Mouse (Mus musculus) liver, embryonic 15.5 days (tissue): Measurements from ENCODE around the gene Ankrd13d. TPM values are rescaled to one million over a fixed set of nuclear protein-coding genes. Genes with fewer than 3 reads are reported as not detected.

Experiments used
- ATAC-seq: fragments of 200-750 bp; cut with Nextera tagmentation; 2 replicates; pipeline ENCODE4 v1.8.0; 2017; ENCODE audit warnings: moderate number of reproducible peaks, mild to moderate bottlenecking, moderate library complexity; ENCODE audit not compliant: insufficient read depth
- H3K27ac ChIP-seq: fragments of 300-500 bp; sonication (generic); replicated peaks from 2 replicates; pipeline ENCODE4 v1.5.1; 2015; ENCODE audit warnings: mild to moderate bottlenecking, inconsistent platforms
- H3K27me3 ChIP-seq: fragments of 300-500 bp; sonication (generic); 2 replicates; pipeline ENCODE4 v1.6.1; 2015; ENCODE audit warnings: mild to moderate bottlenecking, inconsistent platforms
- H3K36me3 ChIP-seq: fragments of 300-500 bp; sonication (generic); replicated peaks from 2 replicates; pipeline ENCODE4 v1.6.1; 2015; ENCODE audit warnings: moderate library complexity, mild to moderate bottlenecking, inconsistent platforms
- H3K4me1 ChIP-seq: fragments of 300-500 bp; sonication (generic); replicated peaks from 2 replicates; pipeline ENCODE4 v1.6.1; 2015; ENCODE audit warnings: inconsistent platforms
- H3K4me2 ChIP-seq: fragments of 300-500 bp; sonication (generic); 2 replicates; pipeline ENCODE4 v1.6.1; 2015; ENCODE audit warnings: moderate library complexity, mild to moderate bottlenecking, inconsistent platforms
- H3K4me3 ChIP-seq: fragments of 300-500 bp; sonication (generic); replicated peaks from 2 replicates; pipeline ENCODE4 v1.5.1; 2015; ENCODE audit warnings: mild to moderate bottlenecking, inconsistent platforms
- H3K9ac ChIP-seq: fragments of 300-500 bp; sonication (generic); 2 replicates; pipeline ENCODE4 v1.6.1; 2015; ENCODE audit warnings: moderate library complexity, mild to moderate bottlenecking, inconsistent platforms
- H3K9me3 ChIP-seq: fragments of 300-500 bp; sonication (generic); replicated peaks from 2 replicates; pipeline ENCODE4 v1.6.1; 2016; ENCODE audit warnings: inconsistent platforms
- WGBS: fragments of 180-500 bp; shearing (Covaris S2); methylation state at CpG from one replicate; pipeline ENCODE4 v1.1.7; 2015; ENCODE audit warnings: mixed read lengths; ENCODE audit not compliant: insufficient replicate concordance; 5-methylcytosine and 5-hydroxymethylcytosine counted together
- microRNA-seq: library from miRNA; unstranded; fragments of <30 nt; microRNA quantifications from one replicate; pipeline ENCODE4, GENCODE M21; 2016
- polyA plus RNA-seq: library from polyadenylated mRNA; unstranded; fragments of >200 nt; fragmentation: Nextera tagmentation; extraction: Ambion mirVana; gene quantifications from 2 replicates; pipeline ENCODE4 v1.2.1, GENCODE M21; 2015

The Ankrd13d gene
- polyA plus RNA-seq, 1 experiment from 2014 or later, result 1.5 TPM

DNA sequence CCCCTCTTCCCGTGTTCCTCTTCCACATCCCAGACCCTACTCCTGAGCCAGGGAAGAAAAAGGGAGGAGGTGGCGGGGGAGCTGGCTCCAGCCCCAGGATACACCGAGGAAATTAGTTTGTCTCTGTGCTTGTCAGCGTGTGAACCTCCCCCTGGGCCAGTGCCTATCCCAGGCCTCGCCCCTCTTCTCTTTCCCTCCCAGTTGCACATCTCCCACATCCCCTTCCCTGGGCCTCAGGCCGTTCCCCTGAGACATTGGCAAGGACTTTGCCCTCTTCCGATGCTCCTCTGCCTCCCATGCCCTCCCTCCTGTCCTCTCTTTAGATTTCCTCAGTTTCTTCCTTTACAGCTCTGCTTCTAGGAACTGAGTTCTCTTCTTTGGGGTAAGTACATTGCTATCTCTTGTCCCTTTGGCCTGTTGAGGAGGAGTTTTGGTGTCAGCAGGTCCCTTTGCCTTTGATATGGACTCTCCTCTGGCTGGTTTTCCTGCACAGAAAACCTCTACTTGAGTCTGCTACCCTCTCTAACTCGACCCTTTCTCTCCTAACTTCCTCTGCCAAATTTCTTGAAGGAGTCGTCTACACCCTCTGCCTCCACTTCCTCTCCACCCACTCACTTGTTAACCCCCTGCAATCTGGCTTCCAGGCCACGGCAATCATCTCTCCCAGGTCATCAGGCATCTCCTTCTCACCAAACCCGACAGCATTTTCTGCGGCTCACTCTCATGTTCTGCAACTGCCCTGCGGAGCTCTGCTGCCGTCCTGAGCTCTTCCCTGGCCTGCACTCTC lies 61.8 kb downstream of the Ankrd13d start:
- no peak overlapping the region for H3K9ac ChIP-seq
- no peaks in the 10 kb centered on the region for H3K9me3 ChIP-seq

DNA sequence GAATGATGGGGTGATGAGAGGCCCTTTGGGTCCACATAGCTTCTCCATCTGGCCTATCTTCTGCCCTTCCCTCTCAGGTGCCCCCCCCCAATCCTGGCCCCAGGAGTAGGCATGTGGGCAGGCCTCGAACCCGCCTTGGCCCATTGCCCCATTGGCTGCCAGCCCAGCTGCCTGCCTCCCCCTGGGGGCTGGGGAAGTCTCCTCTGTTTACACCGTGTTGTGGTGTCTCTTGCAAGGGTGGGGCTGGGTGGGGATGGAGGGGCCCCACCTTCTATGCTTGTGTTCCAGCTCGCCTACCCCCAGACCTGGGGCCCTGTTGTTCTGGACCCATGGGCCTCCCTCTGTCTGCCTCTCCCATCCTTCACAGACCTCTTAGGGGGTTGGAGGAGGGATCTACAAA lies 62.5 kb downstream of the Ankrd13d start:
- Histone ChIP-seq H3K9me3 (no peaks in the 10 kb centered on the region), H3K4me3 (no peak overlapping the region), H3K9ac (no peak overlapping the region), H3K27me3 (peaks cover 87% of the 10 kb centered on the region), H3K4me1 (peaks cover 39% of the 10 kb centered on the region), H3K36me3 (no peaks in the 10 kb centered on the region), H3K27ac (no peak overlapping the region), H3K4me2 (no peak overlapping the region)
- ATAC-seq, result 0 out of 2 replicates have a peak, but pooled peaks have one; percentile 9
- WGBS, result 39% methylated on average over 4 of the region's 4 CpGs

More for the DNA sequence above, 61.8 kb downstream of the Ankrd13d start:
- H3K36me3 ChIP-seq, result no peaks in the 10 kb centered on the region
- no peak overlapping the region for H3K4me3 ChIP-seq
- no peak for ATAC-seq
- peaks cover 35% of the 10 kb centered on the region for H3K4me1 ChIP-seq
- H3K27ac ChIP-seq, result peak overlapping the region; percentile 33; the same call in 1 of the 2 replicates
- 0 out of 2 replicates have a peak overlapping the region, but pooled peaks have one; percentile 3 for H3K4me2 ChIP-seq
- peaks cover 82% of the 10 kb centered on the region for H3K27me3 ChIP-seq
- WGBS, result 26% methylated on average over 14 of the region's 14 CpGs

Small RNAs within 50 kb of the gene (microRNA-seq; reads per million reads assigned to microRNA genes)
- gene Mir6985, result not detected

Other genes starting within 250 kb of the Ankrd13d start
- 752 and 794 TPM in 2 replicates for gene Gstp1, start 245.2 kb downstream of the Ankrd13d start, polyA plus RNA-seq
- gene Gstp2, start 237.1 kb downstream of the Ankrd13d start, polyA plus RNA-seq, result 7.7 and 8.0 TPM in 2 replicates
- gene Gstp3, start 223.6 kb downstream of the Ankrd13d start, polyA plus RNA-seq, result 77.6 and 97.4 TPM in 2 replicates
- gene Cabp2, start 201.6 kb downstream of the Ankrd13d start, polyA plus RNA-seq, result 0.29 and 0.38 TPM in 2 replicates
- 115 and 127 TPM in 2 replicates for gene Cdk2ap2, start 186.0 kb downstream of the Ankrd13d start, polyA plus RNA-seq
- 6.0 and 7.9 TPM in 2 replicates for gene Pitpnm1, start 183.1 kb downstream of the Ankrd13d start, polyA plus RNA-seq
- 35.8 and 38.3 TPM in 2 replicates for gene Aip, start 157.3 kb downstream of the Ankrd13d start, polyA plus RNA-seq
- gene Gpr152, start 143.3 kb downstream of the Ankrd13d start, polyA plus RNA-seq, result not detected in 2 replicates
- 0.13 TPM in 2 replicates for gene Cabp4, start 139.1 kb downstream of the Ankrd13d start, polyA plus RNA-seq
- gene Coro1b, start 134.5 kb downstream of the Ankrd13d start, polyA plus RNA-seq, result 71.8 and 77.5 TPM in 2 replicates
- 15.6 and 17.5 TPM in 2 replicates for gene Ptprcap, start 129.5 kb downstream of the Ankrd13d start, polyA plus RNA-seq
- 32.8 and 34.2 TPM in 2 replicates for gene Rps6kb2, start 119.8 kb downstream of the Ankrd13d start, polyA plus RNA-seq
- 0.64 and 0.76 TPM in 2 replicates for gene Carns1, start 107.7 kb downstream of the Ankrd13d start, polyA plus RNA-seq
- gene Tbc1d10c, start 91.9 kb downstream of the Ankrd13d start, polyA plus RNA-seq, result 5.5 and 7.0 TPM in 2 replicates
- 414 and 425 TPM in 2 replicates for gene Ppp1ca, start 91.1 kb downstream of the Ankrd13d start, polyA plus RNA-seq
- 15.6 and 16.5 TPM in 2 replicates for gene Rad9a, start 81.5 kb downstream of the Ankrd13d start, polyA plus RNA-seq
- 0.38 and 0.56 TPM in 2 replicates for gene Clcf1, start 68.9 kb downstream of the Ankrd13d start, polyA plus RNA-seq
- gene AC109138.7, start 68.8 kb downstream of the Ankrd13d start, polyA plus RNA-seq, result not detected in 2 replicates
- 13.1 and 15.0 TPM in 2 replicates for gene Pold4, start 51.2 kb downstream of the Ankrd13d start, polyA plus RNA-seq
- gene Ssh3, start 14.0 kb downstream of the Ankrd13d start, polyA plus RNA-seq, result 2.0 and 2.3 TPM in 2 replicates
- gene Grk2, start 23.1 kb upstream of the Ankrd13d start, polyA plus RNA-seq, result 12.4 and 13.2 TPM in 2 replicates
- 12.9 and 13.1 TPM in 2 replicates for gene Kdm2a, start 115.1 kb upstream of the Ankrd13d start, polyA plus RNA-seq
- gene Rhod, start 156.3 kb upstream of the Ankrd13d start, polyA plus RNA-seq, result 7.9 and 8.5 TPM in 2 replicates
- 0.12 and 0.33 TPM in 2 replicates for gene Syt12, start 194.3 kb upstream of the Ankrd13d start, polyA plus RNA-seq
- 0.09 TPM in 1 of 2 replicates, not detected in the other for gene 2010003K11Rik, start 215.4 kb upstream of the Ankrd13d start, polyA plus RNA-seq
- 56.3 and 79.3 TPM in 2 replicates for gene Pcx, start 227.3 kb upstream of the Ankrd13d start, polyA plus RNA-seq